Mouse (Mus musculus) megakaryocyte, embryonic 14.5 days (primary cell): Measurements from ENCODE around the gene Cfap65. TPM values are rescaled to one million over a fixed set of nuclear protein-coding genes. Genes with fewer than 3 reads are reported as not detected.

Experiments
- H3K27me3 ChIP-seq: replicated peaks from 2 replicates; pipeline ENCODE3; 2012; ENCODE audit warnings: inconsistent platforms
- H3K36me3 ChIP-seq: replicated peaks from 2 replicates; pipeline ENCODE3; 2012; ENCODE audit warnings: low read length, inconsistent platforms, mixed read lengths
- H3K4me1 ChIP-seq: 2 replicates; pipeline ENCODE4 v1.6.1; 2012; ENCODE audit warnings: inconsistent platforms
- H3K4me3 ChIP-seq: replicated peaks from 2 replicates; pipeline ENCODE3; 2012; ENCODE audit warnings: moderate library complexity, mild to moderate bottlenecking, inconsistent platforms
- H3K9me3 ChIP-seq: 2 replicates; pipeline ENCODE4 v1.6.1; 2012; ENCODE audit warnings: inconsistent platforms
- FLI1 ChIP-seq: IDR thresholded peaks from 2 replicates; pipeline ENCODE4 v1.6.1; 2012; ENCODE audit warnings: low read length, inconsistent platforms, mixed read lengths
- GATA1 ChIP-seq: IDR thresholded peaks from 3 replicates; pipeline ENCODE4 v1.6.1; 2012; ENCODE audit warnings: mixed read lengths, low read length, inconsistent platforms, borderline replicate concordance
- polyA plus RNA-seq: library from polyadenylated mRNA; stranded (reverse); fragments of >175 nt; gene quantifications from 2 replicates; pipeline ENCODE4 v1.2.3, GENCODE M21; 2012; ENCODE audit warnings: low replicate concordance; ENCODE audit not compliant: insufficient read depth

The Cfap65 gene
- polyA plus RNA-seq, 1 experiment, result 0.02 TPM

GRCm38 (mm10) chr1:74883441-74883840 lies 52.0 kb downstream of the Cfap65 start:
- TF ChIP-seq FLI1 (no peak), GATA1 (no peak)
- H3K4me1 ChIP-seq, result peaks cover 32% of the 10 kb centered on the region
- H3K27me3 ChIP-seq, result peaks cover 89% of the 10 kb centered on the region
- no peaks in the 10 kb centered on the region for H3K36me3 ChIP-seq
- no peak overlapping the region for H3K4me3 ChIP-seq
- no peaks in the 10 kb centered on the region for H3K9me3 ChIP-seq

GRCm38 (mm10) chr1:74882828-74883227 lies 52.6 kb downstream of the Cfap65 start:
- H3K9me3 ChIP-seq, result no peaks in the 10 kb centered on the region
- H3K27me3 ChIP-seq, result peaks cover 89% of the 10 kb centered on the region
- peak overlapping the region; percentile 83 for H3K4me3 ChIP-seq
- H3K36me3 ChIP-seq, result no peaks in the 10 kb centered on the region
- H3K4me1 ChIP-seq, result peaks cover 32% of the 10 kb centered on the region
- no peak for TF ChIP-seq FLI1
- no peak for TF ChIP-seq GATA1

GRCm38 (mm10) chr1:74882055-74882734 lies 53.2 kb downstream of the Cfap65 start:
- Histone ChIP-seq H3K4me1 (peaks cover 32% of the 10 kb centered on the region), H3K36me3 (no peaks in the 10 kb centered on the region), H3K9me3 (no peaks in the 10 kb centered on the region), H3K4me3 (peak overlapping the region; percentile 83), H3K27me3 (peaks cover 86% of the 10 kb centered on the region)
- TF ChIP-seq FLI1 (no peak), GATA1 (no peak)

GRCm38 (mm10) chr1:74880785-74881360 lies 54.5 kb downstream of the Cfap65 start:
- H3K9me3 ChIP-seq, result no peaks in the 10 kb centered on the region
- no peak overlapping the region for H3K4me3 ChIP-seq
- peaks cover 81% of the 10 kb centered on the region for H3K27me3 ChIP-seq
- no peaks in the 10 kb centered on the region for H3K36me3 ChIP-seq
- H3K4me1 ChIP-seq, result peaks cover 30% of the 10 kb centered on the region
- no peak for TF ChIP-seq FLI1
- TF ChIP-seq GATA1, result no peak

- H3K4me1 ChIP-seq, result peaks cover 3% of the 10 kb centered on the region
- H3K4me3 ChIP-seq, result no peak overlapping the region
- H3K9me3 ChIP-seq, result no peaks in the 10 kb centered on the region
- TF ChIP-seq GATA1 (no peak), FLI1 (no peak)
- H3K27me3 ChIP-seq, result peaks cover 59% of the 10 kb centered on the region
- H3K36me3 ChIP-seq, result no peaks in the 10 kb centered on the region
Measured at GRCm38 (mm10) chr1:74877199-74877598, 58.2 kb downstream of the Cfap65 start.

GRCm38 (mm10) chr1:74872218-74872617 lies 63.2 kb downstream of the Cfap65 start:
- TF ChIP-seq FLI1 (no peak), GATA1 (no peak)
- H3K4me3 ChIP-seq, result no peak overlapping the region

GRCm38 (mm10) chr1:74861783-74862182 lies 73.6 kb downstream of the Cfap65 start:
- TF ChIP-seq FLI1, result no peak
- TF ChIP-seq GATA1, result no peak
- Histone ChIP-seq H3K9me3 (no peaks in the 10 kb centered on the region), H3K36me3 (no peaks in the 10 kb centered on the region), H3K4me3 (no peak overlapping the region), H3K27me3 (peaks cover 49% of the 10 kb centered on the region), H3K4me1 (peaks cover 8% of the 10 kb centered on the region)

More at GRCm38 (mm10) chr1:74872218-74872617, 63.2 kb downstream of the Cfap65 start:
- H3K4me1 ChIP-seq, result no peaks in the 10 kb centered on the region
- H3K27me3 ChIP-seq, result peaks cover 49% of the 10 kb centered on the region
- no peaks in the 10 kb centered on the region for H3K36me3 ChIP-seq
- H3K9me3 ChIP-seq, result no peaks in the 10 kb centered on the region

- no peaks in the 10 kb centered on the region for H3K36me3 ChIP-seq
- H3K9me3 ChIP-seq, result 0 out of 2 replicates have a peak, but pooled peaks cover 9% of the 10 kb centered on the region
- H3K4me1 ChIP-seq, result peaks cover 27% of the 10 kb centered on the region
- TF ChIP-seq FLI1 (no peak), GATA1 (no peak)
- no peak overlapping the region for H3K4me3 ChIP-seq
- H3K27me3 ChIP-seq, result peaks cover 67% of the 10 kb centered on the region
Measured at GRCm38 (mm10) chr1:74859223-74859984, 76.0 kb downstream of the Cfap65 start.

GRCm38 (mm10) chr1:74858805-74859204 lies 76.6 kb downstream of the Cfap65 start:
- Histone ChIP-seq H3K4me1 (peaks cover 29% of the 10 kb centered on the region), H3K9me3 (0 out of 2 replicates have a peak, but pooled peaks cover 9% of the 10 kb centered on the region), H3K4me3 (no peak overlapping the region), H3K36me3 (no peaks in the 10 kb centered on the region), H3K27me3 (peaks cover 73% of the 10 kb centered on the region)
- TF ChIP-seq GATA1 (no peak), FLI1 (no peak)

GRCm38 (mm10) chr1:74858171-74858719 lies 77.2 kb downstream of the Cfap65 start:
- no peak overlapping the region for H3K4me3 ChIP-seq
- H3K9me3 ChIP-seq, result 0 out of 2 replicates have a peak, but pooled peaks cover 9% of the 10 kb centered on the region
- no peak for TF ChIP-seq FLI1
- TF ChIP-seq GATA1, result no peak
- peaks cover 29% of the 10 kb centered on the region for H3K4me1 ChIP-seq
- H3K27me3 ChIP-seq, result peaks cover 78% of the 10 kb centered on the region
- no peaks in the 10 kb centered on the region for H3K36me3 ChIP-seq
